9 mouse cellular contexts compared by ENCODE assay signal in the genomic region with DNA sequence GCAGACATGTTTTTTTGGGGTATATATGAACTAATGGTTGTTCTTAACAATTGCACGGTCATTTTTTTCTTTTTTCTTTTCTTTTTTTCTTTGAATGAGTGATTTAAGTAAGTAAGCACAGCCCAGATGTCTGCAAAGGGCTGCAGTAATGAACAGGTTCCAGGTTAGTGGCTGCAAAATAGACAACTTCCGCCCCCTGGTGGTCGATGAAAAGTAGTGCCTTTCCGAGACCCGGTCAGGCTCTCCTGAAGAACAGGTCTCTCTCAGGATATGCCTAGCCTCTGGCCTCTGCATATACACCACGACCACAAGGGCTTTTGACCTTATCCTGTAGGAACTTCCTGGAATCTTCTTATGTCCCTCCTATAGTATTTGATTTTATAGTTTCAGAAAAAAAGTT. TPM values are rescaled to one million over a fixed set of nuclear protein-coding genes. Genes with fewer than 3 reads are reported as not detected.
DNase-seq lines count a peak whose midpoint lies in the region; ATAC-seq lines count a peak whose summit lies in the region.
"Had no signal": no experiment of that assay in that cellular context is flagged by ENCODE, and none has a peak within 500 bp of the region (broad histone marks: within the 10 kb centered on the region; RNA-seq: fewer than 3 reads in every experiment).

No protein-coding gene starts in this region.

- intact Hi-C loops in heart, postnatal 10 days (cut with DNase I) = loop anchor here (2.0 kb wide), 2 partner anchors 111 to 199 kb away; no protein-coding TSS in a partner anchor

- ATAC-seq in erythroblast, adult 5-6 weeks (replicated peaks; ENCODE audit: low FRiP score, poor library complexity, severe bottlenecking) = peak; percentile 65

- DNase-seq in ES-CJ7 (ENCODE audit: low read depth, low spot score) = peak; percentile 77
- DNase-seq in brain, embryonic 18.5 days (ENCODE audit: low read depth, low spot score) = peak; percentile 54
- peak; percentile 84 to 91 for DNase-seq in heart, postnatal 10 days
- DNase-seq in kidney, postnatal 36 days = peak; percentile 72 to 91
- DNase-seq in lung, adult 18-20 months = peak; percentile 74 to 78
- peak; percentile 47 for DNase-seq in ovary, adult 18-20 months (ENCODE audit: low spot score)
- peak; percentile 77 for DNase-seq in thymus, postnatal 0 days (ENCODE audit: low spot score)

RNA-seq across cellular contexts. Expression of gene Ldb3, which starts 18.2 kb away (rescaled TPM):
- total RNA-seq in erythroblast, adult 5-6 weeks (2015; ENCODE audit: low replicate concordance) = not detected in 2 replicates
- total RNA-seq in erythroblast, adult 5-6 weeks (2017; ENCODE audit: low replicate concordance) = not detected in 2 replicates
- 100 to 1,000 TPM; 879 to 920 TPM for total RNA-seq in heart, postnatal 10 days (2021)
- polyA plus RNA-seq in thymus, postnatal 0 days (2015; fragmentation: Nextera tagmentation; extraction: Ambion mirVana) = 0.29 and 0.39 TPM in 2 replicates

RNA-seq across cellular contexts. Expression of gene Opn4, which starts 29.6 kb away (rescaled TPM):
- total RNA-seq in erythroblast, adult 5-6 weeks (2015; ENCODE audit: low replicate concordance) = not detected in 2 replicates
- total RNA-seq in erythroblast, adult 5-6 weeks (2017; ENCODE audit: low replicate concordance) = not detected in 2 replicates
- total RNA-seq in heart, postnatal 10 days (2021) = 1 to 10 TPM; 2.0 to 2.3 TPM
- not detected in 2 replicates for polyA plus RNA-seq in thymus, postnatal 0 days (2015; fragmentation: Nextera tagmentation; extraction: Ambion mirVana)
- total RNA-seq: left cerebral cortex, adult 8-10 months had no signal

RNA-seq across cellular contexts. Expression of gene 9230112D13Rik, which starts 47.7 kb away (rescaled TPM):
- total RNA-seq in erythroblast, adult 5-6 weeks (2015; ENCODE audit: low replicate concordance) = not detected in 2 replicates
- not detected in 2 replicates for total RNA-seq in erythroblast, adult 5-6 weeks (2017; ENCODE audit: low replicate concordance)
- total RNA-seq in heart, postnatal 10 days (2021) = not detected
- not detected in 2 replicates for polyA plus RNA-seq in thymus, postnatal 0 days (2015; fragmentation: Nextera tagmentation; extraction: Ambion mirVana)
- total RNA-seq: left cerebral cortex, adult 8-10 months had no signal

Comparison
In these comparisons a context has a peak if more than half of its experiments do, and no peak if none do; other contexts are left out.
1. Peak in every context shown above with its lines: DNase-seq and ATAC-seq.
2. RNA of gene Ldb3, which starts 18.2 kb away (total RNA-seq): 879 to 920 TPM in heart, postnatal 10 days; not detected in erythroblast, adult 5-6 weeks; every median in the first group is over 100 times any median in the second.